Mouse (Mus musculus) heart, adult 2 months (tissue): Measurements from ENCODE around the gene Ptpn12.

Experiments used
- EP300 ChIP-seq: fragments of 200-500 bp; IDR thresholded peaks from 2 replicates; pipeline ENCODE4 v1.6.1; 2011; ENCODE audit warnings: low read depth, low read length, control low read depth; ENCODE audit not compliant: insufficient read depth
- POLR2A ChIP-seq: fragments of 200-500 bp; IDR thresholded peaks from 2 replicates; pipeline ENCODE4 v1.6.1; 2011; ENCODE audit warnings: mild to moderate bottlenecking, low read depth, low read length, control low read depth; ENCODE audit not compliant: insufficient read depth

GRCm38 (mm10) chr5:20950093-20950492 is 105.6 kb downstream of the Ptpn12 start:
- TF ChIP-seq POLR2A (no peak), EP300 (no peak)
